Mouse (Mus musculus) kidney, postnatal 25 days (tissue): ENCODE results near the gene Numbl.
A peak's percentile ranks its signal among the peaks of the same experiment; 100 is the strongest.

Experiments
- DNase-seq, 2 experiments: peaks; one replicate each; pipeline ENCODE4 v3.0.0; 2021; ENCODE audit warnings: mixed read lengths in 2 of 2

Numbl gene

DNA sequence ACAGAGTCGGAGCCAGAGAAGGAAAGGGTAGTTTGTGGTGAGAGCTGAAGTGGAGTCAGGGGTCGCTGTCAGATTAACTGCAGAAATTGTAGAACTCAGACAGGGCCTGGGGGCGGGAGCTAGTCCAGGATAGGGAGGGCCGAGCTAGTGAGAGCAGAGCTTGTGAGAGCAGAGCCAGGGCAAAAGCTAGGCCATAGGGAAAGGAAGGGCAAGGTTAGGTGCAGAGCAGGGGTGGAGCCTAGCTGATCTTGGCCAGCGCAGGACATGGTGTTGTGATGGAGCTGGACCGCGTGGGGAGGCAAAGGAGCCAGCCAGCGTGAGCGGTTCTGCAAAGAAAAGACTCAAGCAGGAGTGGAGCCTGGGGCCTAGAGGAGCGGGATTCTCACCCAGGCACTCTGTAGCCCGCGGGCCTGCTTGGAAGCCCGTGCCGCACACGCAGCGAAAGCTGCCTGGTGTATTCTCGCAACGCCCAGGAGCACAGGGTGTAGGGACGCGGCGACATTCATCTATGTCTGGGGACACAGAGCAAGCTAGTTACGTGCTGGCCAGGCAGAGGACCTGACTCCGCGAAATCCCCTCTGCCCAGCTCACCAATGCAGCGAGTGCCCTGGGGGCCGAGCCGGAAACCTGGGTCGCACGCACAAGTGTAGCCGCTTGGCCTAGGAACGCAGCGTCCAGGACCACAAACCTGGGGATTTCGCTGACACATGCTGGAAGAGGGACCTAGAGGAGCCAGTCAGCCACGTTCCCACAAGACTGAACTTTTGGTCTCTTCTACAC, 68.1 kb downstream of the Numbl start:
- peak; percentile 62 to 82 for DNase-seq

DNA sequence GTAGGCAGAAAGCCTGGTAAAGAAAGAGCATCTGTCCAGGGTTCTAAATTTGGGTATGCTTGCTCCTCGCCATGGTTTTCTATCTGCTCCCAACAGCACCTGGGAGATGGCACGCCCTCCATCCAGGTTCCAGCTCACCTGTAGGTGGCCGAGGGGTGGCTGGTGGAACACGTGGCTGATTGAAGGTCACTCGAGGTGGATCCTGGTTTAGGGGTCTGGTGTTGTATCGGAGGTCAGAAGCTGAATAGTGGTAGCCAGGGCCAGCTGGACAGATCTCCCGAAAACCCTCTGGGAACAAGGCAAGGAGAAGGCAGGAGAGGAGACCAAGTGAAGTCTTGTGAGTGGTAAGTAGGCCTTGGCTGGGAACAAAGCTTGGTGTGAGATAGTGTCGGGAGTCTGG, 69.3 kb downstream of the Numbl start:
- no peak for DNase-seq

DNA sequence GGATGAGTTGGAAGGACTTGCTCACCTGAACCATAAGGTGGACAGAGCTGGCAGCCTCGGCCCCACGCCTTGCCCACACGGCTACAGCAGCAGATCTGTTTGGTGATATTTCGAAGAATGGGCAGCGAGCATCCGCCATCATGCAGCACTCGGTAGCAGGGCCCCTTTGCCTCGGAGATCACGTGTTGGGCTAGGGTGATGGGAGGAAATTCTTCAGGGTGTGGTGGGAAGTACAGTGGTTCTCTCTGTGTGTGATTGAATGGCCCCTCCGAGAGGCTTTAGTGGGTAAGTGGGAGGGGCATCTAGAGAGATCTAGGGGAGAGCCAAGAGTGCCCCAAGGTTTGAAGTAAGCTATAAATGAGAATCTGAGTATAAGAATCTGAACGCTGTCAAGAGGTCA, 69.9 kb downstream of the Numbl start:
- peak in 1 of 2 experiments; percentile 65 for DNase-seq

DNA sequence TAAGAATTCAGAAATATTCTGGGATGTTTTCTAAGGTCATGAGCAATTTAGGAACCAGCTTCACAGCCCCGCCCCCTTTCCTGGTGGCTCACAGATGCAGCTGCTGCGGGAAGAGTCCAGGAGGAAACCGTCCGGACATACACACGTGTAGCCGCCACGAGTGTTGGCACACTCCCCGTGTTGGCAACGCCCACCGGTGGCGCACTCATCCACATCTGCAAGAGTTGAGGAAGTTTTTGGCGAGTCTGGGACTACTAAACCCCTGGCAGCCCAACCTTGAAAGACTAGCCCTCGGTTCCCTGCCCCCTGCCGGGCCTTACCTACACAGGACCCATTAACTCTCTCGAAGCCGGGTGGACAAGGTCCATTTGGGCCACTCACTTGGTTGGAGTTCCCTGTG, 70.4 kb downstream of the Numbl start:
- peak; percentile 50 to 82 for DNase-seq

DNA sequence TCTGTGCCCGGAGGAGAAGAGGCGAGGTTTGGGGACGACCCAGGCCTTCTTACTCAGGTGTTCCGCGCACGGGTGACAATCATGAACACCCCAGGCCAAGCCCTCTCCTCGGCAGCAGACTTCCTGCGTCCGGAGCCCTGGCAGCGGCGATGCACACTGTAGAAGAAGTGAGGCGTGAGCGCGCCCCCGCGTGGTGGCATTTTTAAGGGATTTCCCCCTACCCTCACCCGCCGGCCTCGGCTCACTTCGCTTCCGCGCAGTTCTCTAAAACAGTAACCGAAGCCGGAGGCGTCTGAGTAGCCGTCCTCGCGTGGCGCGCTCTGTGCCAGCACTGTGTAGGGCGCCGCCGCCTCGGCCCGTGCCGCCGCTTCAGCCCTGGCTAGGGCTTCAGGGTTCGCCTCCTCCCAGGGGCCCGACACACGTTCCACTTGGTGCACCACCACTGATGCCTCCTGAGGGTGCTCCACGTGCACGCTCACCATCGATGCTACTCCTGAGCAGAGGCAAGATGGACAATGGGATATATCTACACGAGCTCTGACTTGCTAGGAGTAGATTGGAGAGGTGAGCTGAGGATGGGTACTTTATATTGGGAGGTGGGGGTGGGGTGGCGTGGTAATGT, 71.2 kb downstream of the Numbl start:
- DNase-seq = peak; percentile 92 to 96

DNA sequence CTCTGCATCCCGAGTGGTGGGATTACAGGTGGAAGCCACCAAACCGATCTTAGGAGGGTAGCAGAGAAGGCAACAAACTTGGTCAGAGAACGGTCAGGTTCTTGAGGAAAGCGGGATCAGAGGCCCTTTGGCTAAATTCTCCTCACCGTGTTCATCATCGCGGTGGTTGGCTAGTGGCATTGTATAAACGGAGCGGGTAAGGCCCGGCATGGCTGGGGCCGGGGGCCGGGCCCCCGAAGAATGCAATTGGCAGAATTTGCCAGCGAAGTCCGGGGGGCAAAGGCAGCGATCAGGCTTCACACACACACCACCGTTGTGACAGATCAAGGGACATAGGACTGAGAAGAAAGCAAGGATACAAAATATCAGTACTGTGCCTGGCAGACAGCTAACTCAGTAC, 71.7 kb downstream of the Numbl start:
- no peak for DNase-seq

DNA sequence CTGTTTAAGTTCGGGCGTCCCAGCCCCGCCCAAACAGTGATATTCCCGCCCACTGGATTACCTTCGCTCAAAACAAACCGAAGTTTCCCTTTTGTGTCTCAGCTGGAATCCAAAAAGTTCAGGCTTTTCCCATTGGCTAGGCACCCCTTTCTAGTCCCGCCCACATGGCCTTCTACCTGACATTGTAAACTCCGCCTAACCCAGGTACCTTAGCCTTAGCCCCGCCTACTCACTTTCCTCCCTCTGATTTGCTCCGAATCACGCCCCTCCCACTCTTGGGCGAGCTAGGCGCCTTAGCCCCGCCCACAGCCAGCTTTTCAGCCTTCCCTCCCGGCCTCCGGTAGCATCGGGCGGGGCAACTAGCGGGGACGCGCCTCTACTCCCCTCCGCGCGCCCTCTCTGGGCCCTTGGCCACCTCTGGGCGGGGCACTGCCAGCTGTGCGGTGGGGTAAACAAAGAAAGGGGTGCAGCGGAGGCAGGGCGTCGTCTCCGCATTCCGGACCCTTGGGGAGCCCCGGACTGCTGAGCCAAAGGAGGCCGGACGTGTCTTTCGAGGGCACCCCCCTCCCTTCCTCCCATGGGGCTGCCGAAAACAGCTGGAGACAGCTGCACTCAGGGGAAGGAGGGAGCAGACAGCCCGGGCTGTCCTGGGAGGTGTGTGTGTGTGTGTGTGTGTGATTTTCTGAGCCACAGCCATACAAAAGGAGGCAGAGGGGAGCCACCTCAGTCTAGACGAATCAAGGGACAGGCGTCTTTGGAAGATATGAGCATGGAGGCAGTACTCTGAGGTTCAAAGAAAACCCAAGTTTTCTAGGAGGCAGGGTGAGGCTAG, 72.7 kb downstream of the Numbl start:
- peak; percentile 97 to 98 for DNase-seq

DNA sequence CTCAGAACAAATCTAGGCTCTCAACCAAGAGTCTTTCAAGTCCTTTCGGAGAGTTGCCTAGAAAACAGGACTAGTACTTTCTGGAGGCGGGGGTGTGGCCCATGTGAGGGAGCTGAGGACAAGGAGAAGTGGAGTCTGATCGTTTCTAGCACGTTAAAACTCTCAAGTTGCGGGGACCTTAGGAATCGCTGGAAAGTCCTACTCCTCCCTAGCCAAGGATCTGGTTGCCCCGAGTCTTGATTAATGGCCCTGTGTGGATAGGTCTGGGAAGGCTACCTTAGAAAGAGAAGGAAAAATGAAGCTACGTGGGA, 73.3 kb downstream of the Numbl start:
- DNase-seq = peak in 1 of 2 experiments; percentile 44
